Mouse (Mus musculus) brain, adult 10 weeks (tissue): ENCODE data around the gene Scgb1b29. TPM values are rescaled to one million over a fixed set of nuclear protein-coding genes. Genes with fewer than 3 reads are reported as not detected.

Experiments used
- polyA plus RNA-seq: library from polyadenylated mRNA; stranded (reverse); fragments of 350-450 nt; fragmentation: Illumina TruSeq; extraction: RNeasy Lipid Tissue Mini Kit (QIAGEN cat#74804); gene quantifications from one replicate; pipeline ENCODE4 v1.2.3, GENCODE M21; 2015; ENCODE audit warnings: low read depth, low replicate concordance

Gene Scgb1b29
- not detected for polyA plus RNA-seq

DNA sequence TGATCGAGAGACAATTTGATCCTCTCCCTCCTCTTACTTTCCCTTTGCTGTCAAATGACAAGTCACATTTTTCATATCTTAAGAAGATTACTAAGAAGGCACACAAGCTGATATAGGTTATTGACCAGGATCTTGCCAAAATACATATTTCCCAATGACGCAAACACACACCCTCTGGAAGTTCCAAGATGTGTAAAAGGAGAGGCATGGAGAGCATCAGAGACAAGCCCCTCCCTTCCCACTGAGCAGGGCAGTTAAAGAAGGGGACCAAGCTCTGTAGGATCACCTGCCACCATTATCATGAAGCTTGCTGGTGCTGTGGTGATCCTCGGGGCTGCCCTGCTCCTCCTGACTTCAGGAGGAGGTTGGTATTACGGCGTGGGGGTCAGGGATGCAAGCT, at the start of gene Scgb1b29:
Scgb1b29 (plus strand) TSS at position 301 of the 400 bp plus-strand sequence.

Other genes starting within 250 kb of the Scgb1b29 start
- not detected for gene Scgb2b11, start 230.4 kb upstream of the Scgb1b29 start, polyA plus RNA-seq
- not detected for gene Scgb1b11, start 218.7 kb upstream of the Scgb1b29 start, polyA plus RNA-seq
- gene Scgb2b12, start 114.3 kb upstream of the Scgb1b29 start, polyA plus RNA-seq: not detected
- not detected for gene Scgb1b12, start 107.4 kb upstream of the Scgb1b29 start, polyA plus RNA-seq